Mouse (Mus musculus) neural tube, embryonic 11.5 days (tissue): ENCODE results near the gene Ptprd. TPM values are rescaled to one million over a fixed set of nuclear protein-coding genes. Genes with fewer than 3 reads are reported as not detected.

Source experiments
- ATAC-seq: fragments of 200-750 bp; cut with Nextera tagmentation; 2 replicates; pipeline ENCODE4 v1.8.0; 2017; ENCODE audit warnings: moderate number of reproducible peaks, mild to moderate bottlenecking, moderate TSS enrichment, moderate library complexity; ENCODE audit not compliant: insufficient read depth, low FRiP score, low TSS enrichment
- DNase-seq: peaks from one replicate; pipeline ENCODE4 v3.0.0-alpha.2; 2015; ENCODE audit warnings: low spot score
- H3K27ac ChIP-seq: fragments of 300-500 bp; sonication (generic); 2 replicates; pipeline ENCODE4 v1.5.1; 2014; ENCODE audit warnings: low read depth, mild to moderate bottlenecking, low read length
- H3K27me3 ChIP-seq: fragments of 300-500 bp; sonication (generic); 2 replicates; pipeline ENCODE4 v1.6.1; 2014; ENCODE audit warnings: mild to moderate bottlenecking, low read length, mixed read lengths; ENCODE audit not compliant: control insufficient read depth, insufficient read depth
- H3K36me3 ChIP-seq: fragments of 300-500 bp; sonication (generic); 2 replicates; pipeline ENCODE4 v1.6.1; 2014; ENCODE audit warnings: mild to moderate bottlenecking, low read length, moderate library complexity, mixed read lengths; ENCODE audit not compliant: control insufficient read depth, insufficient read depth
- H3K4me1 ChIP-seq: fragments of 300-500 bp; sonication (generic); 2 replicates; pipeline ENCODE4 v1.6.1; 2014; ENCODE audit warnings: low read length, mixed read lengths; ENCODE audit not compliant: control insufficient read depth, insufficient read depth
- H3K4me2 ChIP-seq: fragments of 300-500 bp; sonication (generic); 2 replicates; pipeline ENCODE4 v1.6.1; 2014; ENCODE audit warnings: low read depth, mild to moderate bottlenecking, moderate library complexity
- H3K4me3 ChIP-seq: fragments of 300-500 bp; sonication (generic); 2 replicates; pipeline ENCODE4 v1.5.1; 2014; ENCODE audit warnings: low read depth, low read length
- H3K9ac ChIP-seq: fragments of 300-500 bp; sonication (generic); 2 replicates; pipeline ENCODE4 v1.6.1; 2014; ENCODE audit warnings: mild to moderate bottlenecking, low read length
- H3K9me3 ChIP-seq: fragments of 300-500 bp; sonication (generic); 2 replicates; pipeline ENCODE4 v1.6.1; 2016; ENCODE audit warnings: low read length; ENCODE audit not compliant: control insufficient read depth
- WGBS: fragments of 180-500 bp; shearing (Covaris S2); extraction: QIAGEN DNeasy Blood & Tissue Kit; methylation state at CpG from one replicate; pipeline ENCODE4 v1.1.7; 2014; 5-methylcytosine and 5-hydroxymethylcytosine counted together
- polyA plus RNA-seq: library from polyadenylated mRNA; unstranded; fragments of >200 nt; fragmentation: Nextera tagmentation; extraction: Ambion mirVana; gene quantifications from 2 replicates; pipeline ENCODE4 v1.2.1, GENCODE M21; 2014

Ptprd gene
- polyA plus RNA-seq, 1 experiment from 2014 or later = 41.2 TPM

DNA sequence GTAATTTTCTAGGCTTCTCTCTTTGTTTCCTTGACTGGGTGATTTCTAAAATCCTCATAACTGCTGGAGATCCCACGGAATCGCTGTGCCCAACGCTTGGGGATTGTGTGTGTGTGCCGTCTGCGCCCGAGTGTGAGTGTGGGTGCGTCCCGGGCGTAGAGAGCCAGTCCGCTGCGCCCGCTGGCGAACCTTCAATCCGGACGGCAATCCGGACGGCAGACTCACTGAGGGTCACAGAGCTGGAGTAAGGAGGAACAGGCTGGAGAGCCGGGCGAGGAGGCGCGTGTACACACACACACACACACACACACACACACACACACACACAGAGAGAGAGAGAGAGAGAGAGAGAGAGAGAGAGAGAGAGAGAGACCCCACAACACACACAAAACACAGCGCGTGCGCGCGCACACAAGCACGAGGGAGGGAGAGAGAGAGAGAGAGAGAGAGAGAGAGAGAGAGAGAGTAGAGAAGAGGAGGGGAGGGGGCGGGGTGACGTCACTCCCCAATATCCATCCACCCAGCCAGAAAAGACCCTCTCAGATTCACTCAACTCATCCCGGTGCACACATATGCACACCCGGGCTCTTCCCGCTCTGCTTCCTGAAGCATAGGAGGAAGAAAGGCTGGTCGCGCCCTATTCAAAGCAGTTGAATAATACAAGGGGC lies 1761.3 kb downstream of the Ptprd start:
- no peaks in the 10 kb centered on the region for H3K36me3 ChIP-seq
- 0 out of 2 replicates have a peak, but pooled peaks cover 2% of the 10 kb centered on the region for H3K4me1 ChIP-seq
- H3K9me3 ChIP-seq = no peaks in the 10 kb centered on the region
- peak overlapping the region; percentile 93 for H3K9ac ChIP-seq
- H3K27me3 ChIP-seq = no peaks in the 10 kb centered on the region
- under 1% methylated on average over 34 of the region's 34 CpGs for WGBS
- H3K4me3 ChIP-seq = peak overlapping the region; percentile 90
- H3K27ac ChIP-seq = peak overlapping the region; percentile 95
- ATAC-seq = peak; percentile 79
- peak; percentile 87 for DNase-seq
- H3K4me2 ChIP-seq = peak overlapping the region; percentile 86

DNA sequence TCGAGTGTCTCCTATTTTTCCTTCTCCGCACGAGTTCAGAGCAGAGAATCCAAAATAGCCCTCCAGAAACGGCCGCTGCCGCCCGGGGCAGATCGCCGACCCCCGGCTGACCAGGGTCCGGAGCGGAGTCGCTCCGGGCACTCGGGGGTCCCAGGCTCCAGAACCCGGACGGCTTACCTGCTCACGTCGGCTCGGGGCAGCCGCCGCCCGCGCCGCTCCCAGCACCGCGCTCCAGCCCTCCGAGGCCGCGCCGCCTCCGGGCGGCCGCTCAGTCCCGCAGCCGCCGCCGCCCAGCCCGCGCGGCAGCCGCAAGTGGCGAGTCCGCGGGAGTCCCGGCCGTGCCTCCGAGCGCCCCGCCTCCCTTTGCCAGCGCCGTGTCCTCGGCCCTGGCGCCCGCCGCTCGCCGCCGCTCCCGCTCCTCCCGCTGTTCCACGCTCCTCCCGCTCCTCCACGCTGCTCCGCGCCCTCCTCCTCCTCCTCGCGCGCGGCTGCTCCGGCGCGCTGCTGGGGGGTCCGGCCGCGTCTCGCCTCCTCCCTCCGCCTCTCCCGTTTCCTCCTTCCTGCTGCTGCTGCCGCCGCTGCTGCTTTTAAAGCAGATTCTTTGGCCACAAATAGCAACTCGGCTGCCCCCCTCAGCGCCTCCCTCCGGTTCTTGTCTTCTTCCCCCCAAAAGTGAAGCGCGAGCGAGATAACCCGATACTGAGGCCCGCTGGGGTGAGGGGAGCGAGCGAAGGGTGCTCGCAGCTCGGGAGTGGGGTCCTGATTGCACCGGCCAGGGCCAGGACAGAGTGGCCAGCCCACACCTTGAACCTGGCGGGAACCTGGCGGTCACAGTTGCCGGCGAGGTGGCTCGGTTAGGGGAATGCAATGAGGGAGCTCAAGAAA lies 1762.1 kb downstream of the Ptprd start:
- H3K4me1 ChIP-seq = 0 out of 2 replicates have a peak, but pooled peaks cover 2% of the 10 kb centered on the region
- H3K4me3 ChIP-seq = peak overlapping the region; percentile 90
- DNase-seq (peak; percentile 84), ATAC-seq (peak; percentile 77)
- peak overlapping the region; percentile 93 for H3K9ac ChIP-seq
- H3K36me3 ChIP-seq = no peaks in the 10 kb centered on the region
- H3K9me3 ChIP-seq = no peaks in the 10 kb centered on the region
- WGBS = under 1% methylated on average over 74 of the region's 99 CpGs
- peak overlapping the region; percentile 86 for H3K4me2 ChIP-seq
- no peaks in the 10 kb centered on the region for H3K27me3 ChIP-seq
- peak overlapping the region; percentile 95 for H3K27ac ChIP-seq

DNA sequence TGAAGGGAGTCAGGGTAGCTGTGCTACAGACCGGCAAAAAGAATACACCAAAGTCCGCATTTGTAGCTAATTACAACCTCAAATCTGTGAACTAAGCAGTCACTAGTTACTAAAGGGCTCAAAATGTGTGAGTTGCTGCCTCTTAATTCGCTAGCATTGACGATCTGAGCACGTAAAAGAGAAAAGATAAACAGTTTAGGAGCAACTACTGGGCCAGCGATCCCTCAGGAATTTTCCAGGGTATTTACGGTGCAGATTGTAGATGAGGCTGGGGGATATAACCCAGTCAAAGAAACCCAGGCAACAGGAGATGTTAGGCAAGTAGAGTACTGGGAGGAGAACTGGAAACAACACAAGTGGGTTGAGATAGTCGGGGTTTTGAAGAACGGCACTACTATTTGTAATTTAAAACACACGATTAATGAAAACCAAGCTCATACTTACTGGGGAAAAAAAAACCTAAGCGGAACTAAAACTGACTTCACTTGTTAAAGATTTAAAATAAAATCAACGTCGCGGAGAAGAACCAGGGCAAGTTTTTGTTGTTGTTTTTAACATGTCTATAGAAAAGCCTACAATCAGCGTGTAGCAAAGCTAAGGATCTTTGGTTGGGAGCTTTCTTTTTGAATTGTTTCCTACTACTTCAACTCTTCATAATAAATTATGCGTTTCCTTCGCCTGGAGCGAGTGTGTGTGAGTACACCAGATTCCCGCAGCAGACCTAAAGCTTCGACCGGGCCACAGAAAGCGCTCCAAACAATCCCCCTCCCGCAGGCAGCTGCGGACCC lies 1762.9 kb downstream of the Ptprd start:
- ATAC-seq (peak; percentile 7; the same call in 1 of the 2 replicates), DNase-seq (peak; percentile 25)
- H3K9ac ChIP-seq = peak overlapping the region; percentile 93
- peak overlapping the region; percentile 90 for H3K4me3 ChIP-seq
- 0 out of 2 replicates have a peak, but pooled peaks cover 4% of the 10 kb centered on the region for H3K4me1 ChIP-seq
- H3K27ac ChIP-seq = peak overlapping the region; percentile 95
- WGBS = under 1% methylated on average over 24 of the region's 24 CpGs
- H3K36me3 ChIP-seq = no peaks in the 10 kb centered on the region
- no peaks in the 10 kb centered on the region for H3K9me3 ChIP-seq
- H3K27me3 ChIP-seq = no peaks in the 10 kb centered on the region
- H3K4me2 ChIP-seq = peak overlapping the region; percentile 86

DNA sequence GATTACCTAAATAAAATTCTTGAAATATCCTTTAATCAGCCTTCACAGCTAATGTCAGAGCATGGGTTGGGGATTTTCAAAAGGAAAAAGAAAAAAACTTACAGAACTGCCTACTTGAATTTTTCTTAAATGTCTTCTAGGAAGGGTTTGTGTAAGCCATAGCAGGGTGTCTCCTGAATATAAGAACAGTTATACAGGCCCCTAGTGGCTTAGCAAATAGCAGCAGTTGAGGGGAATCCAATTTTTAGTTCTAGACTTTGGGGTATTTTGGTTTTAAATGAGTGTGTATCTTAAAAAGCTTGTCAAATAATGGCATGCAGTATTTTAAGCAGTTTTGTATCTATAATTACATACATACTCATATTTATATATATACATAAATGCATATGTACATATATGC lies 1764.4 kb downstream of the Ptprd start:
- Histone ChIP-seq H3K4me2 (no peak overlapping the region), H3K27me3 (no peaks in the 10 kb centered on the region), H3K4me1 (peaks cover 7% of the 10 kb centered on the region; the same call in 1 of the 2 replicates), H3K4me3 (no peak overlapping the region), H3K27ac (no peak overlapping the region), H3K36me3 (no peaks in the 10 kb centered on the region), H3K9me3 (no peaks in the 10 kb centered on the region), H3K9ac (no peak overlapping the region)
- ATAC-seq (no peak), DNase-seq (no peak)

DNA sequence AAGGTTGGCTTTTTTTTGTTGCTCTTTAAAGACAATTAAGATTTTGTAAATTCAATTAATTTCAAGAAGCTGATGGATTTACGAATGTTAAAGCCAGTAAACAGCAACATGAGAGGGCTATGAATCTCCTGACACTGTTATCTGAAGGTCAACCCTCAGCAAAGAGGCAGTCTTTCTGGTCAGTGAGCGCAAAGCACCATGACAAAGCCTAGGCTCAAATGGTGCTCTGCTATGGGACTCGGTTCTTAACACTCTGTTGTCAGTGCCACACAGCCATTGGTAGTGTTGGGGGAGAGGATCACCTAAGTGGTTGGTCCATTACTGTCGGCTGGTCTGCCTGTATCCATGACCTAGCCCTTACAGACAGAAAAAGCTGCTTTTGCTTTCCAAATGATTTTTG lies 1767.0 kb downstream of the Ptprd start:
- H3K4me1 ChIP-seq = peaks cover 7% of the 10 kb centered on the region; the same call in 1 of the 2 replicates
- no peak for DNase-seq
- no peak for ATAC-seq
- no peaks in the 10 kb centered on the region for H3K36me3 ChIP-seq
- no peak overlapping the region for H3K27ac ChIP-seq
- WGBS = 48% methylated on average over 4 of the region's 4 CpGs
- no peak overlapping the region for H3K9ac ChIP-seq
- no peaks in the 10 kb centered on the region for H3K9me3 ChIP-seq
- no peak overlapping the region for H3K4me2 ChIP-seq
- no peak overlapping the region for H3K4me3 ChIP-seq
- H3K27me3 ChIP-seq = no peaks in the 10 kb centered on the region

DNA sequence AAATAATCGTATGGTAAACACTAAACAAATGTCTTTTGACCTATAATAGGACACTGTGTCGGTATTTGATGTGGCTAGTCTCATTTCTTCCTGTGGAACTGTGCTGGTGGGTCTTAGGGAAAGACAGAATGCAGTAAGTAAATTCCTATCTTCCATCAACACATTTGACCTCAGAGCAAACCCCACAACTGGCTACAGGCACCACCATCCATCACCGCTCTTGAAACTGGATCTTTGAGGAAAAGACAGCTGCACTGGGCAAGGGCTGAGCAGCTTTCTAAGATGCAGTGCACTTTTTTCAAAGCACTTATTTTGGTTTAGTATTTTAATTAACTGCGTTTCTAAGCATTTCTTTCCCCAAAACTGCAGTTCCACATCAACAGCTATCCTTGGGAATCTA lies 1768.2 kb downstream of the Ptprd start:
- no peak for ATAC-seq
- no peak overlapping the region for H3K9ac ChIP-seq
- no peak for DNase-seq
- WGBS = 57% methylated on average over 4 of the region's 4 CpGs
- peaks cover 11% of the 10 kb centered on the region for H3K4me1 ChIP-seq
- no peak overlapping the region for H3K4me2 ChIP-seq
- H3K4me3 ChIP-seq = no peak overlapping the region
- H3K27me3 ChIP-seq = no peaks in the 10 kb centered on the region
- no peaks in the 10 kb centered on the region for H3K36me3 ChIP-seq
- H3K9me3 ChIP-seq = no peaks in the 10 kb centered on the region
- H3K27ac ChIP-seq = no peak overlapping the region

DNA sequence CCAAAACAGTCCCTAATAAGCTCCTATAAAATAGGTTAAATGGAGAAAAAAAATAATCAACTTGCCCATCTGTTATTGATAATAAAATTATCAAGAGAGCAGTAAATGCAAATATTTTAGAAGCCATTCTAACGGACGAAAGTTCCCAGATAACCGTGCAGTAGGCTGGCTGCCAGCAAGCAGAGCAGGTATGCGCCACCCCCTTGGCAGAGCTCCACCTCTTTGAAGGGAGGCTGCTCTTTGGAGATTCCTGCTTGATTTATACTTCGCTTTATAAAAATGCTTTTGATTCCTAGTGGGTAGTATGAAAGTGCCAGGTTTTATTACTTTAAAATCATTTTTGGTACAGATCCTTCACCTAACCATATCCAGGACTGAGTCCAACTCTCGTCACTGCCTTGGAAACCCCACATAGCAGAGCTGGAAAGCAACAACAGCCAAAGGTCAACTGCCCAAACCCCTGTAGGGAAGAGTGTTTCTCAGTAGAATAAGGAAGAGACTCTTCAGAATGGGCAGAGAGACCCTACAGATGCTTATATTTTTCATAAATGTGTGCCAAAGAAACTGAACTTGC lies 1770.9 kb downstream of the Ptprd start:
- WGBS = 44% methylated on average over 6 of the region's 6 CpGs
- Histone ChIP-seq H3K4me3 (no peak overlapping the region), H3K9ac (no peak overlapping the region), H3K27ac (no peak overlapping the region), H3K9me3 (no peaks in the 10 kb centered on the region), H3K4me2 (no peak overlapping the region), H3K36me3 (no peaks in the 10 kb centered on the region), H3K4me1 (peaks cover 8% of the 10 kb centered on the region), H3K27me3 (no peaks in the 10 kb centered on the region)
- ATAC-seq (no peak), DNase-seq (no peak)

DNA sequence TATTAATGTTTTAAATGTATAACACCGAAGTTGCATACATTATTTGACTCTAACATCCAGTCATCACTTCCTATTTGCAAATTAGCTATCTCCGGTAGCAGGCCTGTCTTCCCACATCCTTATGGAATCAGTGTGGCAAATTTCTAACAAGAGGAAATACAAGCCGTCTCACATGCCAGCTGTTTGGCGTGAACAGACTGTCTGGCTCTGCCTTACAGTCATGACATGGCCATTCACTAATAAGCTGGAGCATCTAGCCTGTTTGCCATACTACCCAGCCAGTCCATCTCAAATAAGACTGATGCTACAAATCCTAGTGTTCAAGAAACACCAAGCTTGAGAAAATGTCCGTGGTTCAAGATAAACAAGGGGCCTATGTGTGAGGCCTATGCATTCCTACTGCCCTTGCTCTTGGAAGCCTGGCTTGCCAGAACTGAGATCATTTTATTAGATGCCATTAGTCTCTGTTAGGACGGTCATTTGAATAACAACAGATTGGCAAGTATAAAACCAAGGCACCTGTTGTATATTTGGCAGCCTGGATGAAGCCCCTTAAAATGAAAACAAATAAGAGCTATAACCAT lies 1773.2 kb downstream of the Ptprd start:
- H3K9ac ChIP-seq = no peak overlapping the region
- DNase-seq (no peak), ATAC-seq (no peak)
- H3K36me3 ChIP-seq = no peaks in the 10 kb centered on the region
- H3K4me3 ChIP-seq = no peak overlapping the region
- 71% methylated on average over 6 of the region's 6 CpGs for WGBS
- no peak overlapping the region for H3K27ac ChIP-seq
- peaks cover 6% of the 10 kb centered on the region for H3K4me1 ChIP-seq
- no peaks in the 10 kb centered on the region for H3K27me3 ChIP-seq
- H3K4me2 ChIP-seq = no peak overlapping the region
- H3K9me3 ChIP-seq = no peaks in the 10 kb centered on the region
